Mouse (Mus musculus) heart, adult 9 months (tissue): ENCODE data around the gene Sf1.
A peak's percentile ranks its signal among the peaks of the same experiment; 100 is the strongest.

ENCODE experiments used
- DNase-seq, 2 experiments: peaks; one replicate each; pipeline ENCODE4 v3.0.0; 2022; ENCODE audit warnings: low spot score in 2 of 2

The Sf1 gene

DNA sequence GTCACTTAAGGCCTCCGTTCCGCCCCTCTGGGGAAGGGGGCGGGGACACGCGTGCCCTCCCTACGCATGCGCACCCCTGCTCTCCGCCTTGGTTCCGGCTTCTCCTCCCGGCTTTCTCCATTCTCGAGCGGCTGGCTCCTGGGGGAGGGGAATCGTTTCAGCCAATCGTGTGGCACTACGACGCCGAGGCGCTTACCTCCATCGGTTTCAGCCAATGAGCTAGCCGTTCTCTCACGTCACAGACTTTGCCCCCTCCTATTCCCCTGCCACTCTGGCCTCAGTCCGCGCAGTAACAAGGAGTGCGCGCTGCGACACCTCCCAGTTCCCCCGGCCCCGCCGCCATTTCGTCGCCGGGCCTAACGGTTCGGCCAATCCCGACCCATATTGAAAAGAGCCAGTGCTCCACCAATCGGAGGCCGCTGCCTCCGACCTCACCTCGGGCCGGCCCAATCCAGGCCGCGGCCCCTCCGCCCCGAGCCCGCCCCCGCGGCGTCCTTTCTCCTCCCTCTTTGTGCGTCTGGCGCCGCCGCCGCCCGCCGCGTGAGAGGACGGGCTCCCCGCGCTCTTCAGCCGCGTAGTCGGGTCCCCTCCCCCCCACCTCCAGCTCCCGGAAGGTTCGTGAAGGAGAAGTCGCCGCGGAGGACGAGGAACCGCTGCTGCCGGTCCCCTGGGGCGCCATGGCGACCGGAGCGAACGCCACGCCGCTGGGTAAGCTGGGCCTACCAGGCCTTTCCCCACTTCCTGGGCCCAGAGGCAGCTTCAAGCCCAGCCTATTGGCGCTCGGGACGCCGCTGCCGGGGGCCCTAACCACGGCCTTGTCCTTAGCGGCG, at the start of gene Sf1:
Gene Sf1 (plus strand): TSS at position 280 of the 830 bp plus-strand sequence.
- DNase-seq: peak; percentile 100

DNA sequence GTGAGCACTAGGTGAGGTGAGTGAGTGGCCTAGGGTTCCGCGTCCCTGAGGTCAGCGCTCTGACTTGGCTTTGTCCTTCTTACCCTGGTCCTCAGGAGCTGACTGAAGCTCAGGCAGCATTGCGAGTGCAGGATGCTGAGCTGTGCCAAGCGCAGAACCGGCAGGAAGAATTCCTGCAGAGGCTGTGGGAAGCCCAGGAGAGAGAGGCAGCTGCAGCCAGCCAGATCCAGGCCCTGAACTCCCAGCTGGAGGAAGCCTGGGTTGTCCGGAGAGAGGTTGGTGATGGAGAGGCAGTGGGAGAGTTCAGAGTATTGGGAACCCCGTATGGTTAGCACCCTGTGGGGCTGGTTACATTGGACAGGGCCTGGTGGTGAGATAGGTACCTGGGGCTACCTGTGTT, 49.7 kb upstream of the Sf1 start:
- DNase-seq: no peak

DNA sequence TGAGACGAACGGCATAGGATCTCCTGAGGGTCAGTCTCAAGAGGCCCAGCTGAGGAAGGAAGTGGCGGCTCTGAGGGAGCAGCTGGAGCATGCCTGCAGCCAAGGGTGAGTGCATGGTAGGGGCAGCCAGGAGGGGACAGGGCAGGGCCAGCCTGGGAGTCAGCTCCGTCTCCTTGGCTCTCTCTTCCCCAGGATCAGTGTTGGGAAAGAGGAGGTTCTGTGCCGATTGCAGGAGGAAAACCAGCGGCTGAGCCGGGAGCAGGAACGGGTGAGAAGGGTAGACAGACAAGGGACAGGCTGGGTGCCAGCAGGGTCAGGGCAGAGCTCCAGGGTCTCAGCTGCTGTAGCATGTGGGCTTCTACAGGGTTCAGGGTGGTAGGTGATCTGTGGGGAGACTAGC, 49.0 kb upstream of the Sf1 start:
- no peak for DNase-seq

DNA sequence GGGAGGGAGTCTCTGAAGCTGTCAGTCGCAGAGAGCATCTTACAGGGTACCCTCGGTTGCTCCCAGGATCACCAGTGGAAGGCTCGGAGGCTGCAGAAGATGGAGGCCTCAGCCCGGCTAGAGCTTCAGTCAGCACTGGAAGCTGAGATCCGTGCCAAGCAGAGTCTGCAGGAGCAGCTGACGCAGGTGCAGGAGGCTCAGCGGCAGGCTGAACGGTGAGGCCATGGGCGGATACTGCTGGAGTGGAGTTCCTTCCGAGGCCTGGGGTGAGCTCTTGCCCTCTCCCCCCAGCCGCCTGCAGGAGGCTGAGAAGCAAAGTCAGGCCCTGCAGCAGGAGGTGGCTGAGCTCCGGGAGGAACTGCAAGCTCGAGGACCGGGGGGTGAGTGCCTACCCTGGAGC, 47.9 kb upstream of the Sf1 start:
- no peak for DNase-seq

DNA sequence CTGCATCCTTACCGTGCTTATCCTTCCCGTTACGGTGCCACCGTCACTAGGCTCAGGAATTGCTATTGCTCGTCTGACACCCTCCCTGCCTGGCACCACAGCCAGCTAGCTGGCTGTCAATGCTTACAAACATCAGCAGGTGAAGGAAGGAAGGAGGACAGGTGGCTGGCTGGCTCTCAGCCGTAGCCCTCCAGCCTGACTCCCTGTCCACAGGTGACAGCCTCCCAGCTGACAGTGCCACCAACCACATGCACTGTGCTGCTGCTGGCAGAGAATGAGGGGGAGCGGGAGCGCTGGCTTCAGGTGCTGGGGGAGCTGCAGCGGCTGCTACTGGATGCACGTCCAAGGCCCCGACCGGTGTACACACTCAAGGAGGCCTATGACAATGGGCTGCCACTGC, 45.3 kb upstream of the Sf1 start:
- DNase-seq: no peak

DNA sequence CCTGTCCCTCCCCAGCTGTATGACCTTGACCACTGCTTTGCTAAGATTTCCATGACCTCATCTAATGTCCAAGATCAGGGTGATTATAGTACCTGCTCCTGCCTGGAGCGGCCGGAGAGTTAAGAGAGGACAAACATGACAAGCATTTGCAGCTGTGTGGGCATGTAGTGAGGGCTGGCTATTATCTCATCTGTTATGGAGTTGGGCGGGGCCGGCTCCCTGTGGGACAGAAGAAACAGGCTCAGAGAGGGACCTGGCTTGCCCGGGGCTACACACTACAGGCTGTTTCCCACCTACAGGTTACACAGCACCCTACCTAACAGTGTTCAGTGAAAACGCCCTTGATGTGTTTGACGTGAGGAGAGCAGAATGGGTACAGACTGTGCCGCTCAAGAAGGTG, 42.1 kb upstream of the Sf1 start:
- DNase-seq: no peak

DNA sequence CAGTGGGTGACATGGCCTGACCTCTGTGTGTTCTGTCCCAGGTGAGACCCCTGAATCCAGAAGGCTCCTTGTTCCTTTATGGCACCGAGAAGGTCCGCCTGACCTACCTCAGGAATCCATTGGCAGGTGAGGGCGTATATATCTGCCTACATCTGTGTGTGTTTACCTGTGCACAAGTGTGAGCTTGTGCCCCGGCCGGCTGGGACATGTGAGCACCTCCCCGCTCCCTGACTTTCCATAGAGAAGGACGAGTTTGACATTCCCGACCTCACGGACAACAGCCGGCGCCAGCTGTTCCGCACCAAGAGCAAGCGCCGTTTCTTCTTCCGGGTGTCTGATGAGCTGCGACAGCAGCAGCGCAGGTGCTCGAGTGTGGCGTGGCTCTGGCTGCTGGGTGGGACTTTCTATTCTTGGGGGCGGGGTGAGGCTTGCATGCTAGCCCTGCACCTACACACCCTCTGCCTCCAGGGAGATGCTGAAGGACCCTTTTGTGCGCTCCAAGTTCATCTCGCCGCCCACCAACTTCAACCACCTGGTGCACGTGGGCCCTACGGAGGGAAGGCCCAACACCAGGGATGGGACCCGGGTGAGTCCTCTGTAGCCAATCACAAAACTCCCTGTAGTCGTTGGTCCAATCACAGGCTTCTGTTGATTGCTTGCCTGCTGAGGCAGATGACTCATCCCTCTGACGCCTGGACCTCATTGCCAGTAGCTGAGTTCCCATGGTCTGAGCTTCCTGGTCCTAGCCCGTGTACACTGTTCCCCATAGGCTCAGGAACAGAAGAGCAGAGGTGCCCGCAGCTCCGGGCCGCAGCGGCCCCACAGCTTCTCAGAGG, 41.5 kb upstream of the Sf1 start:
- peak; percentile 59 to 72 for DNase-seq

DNA sequence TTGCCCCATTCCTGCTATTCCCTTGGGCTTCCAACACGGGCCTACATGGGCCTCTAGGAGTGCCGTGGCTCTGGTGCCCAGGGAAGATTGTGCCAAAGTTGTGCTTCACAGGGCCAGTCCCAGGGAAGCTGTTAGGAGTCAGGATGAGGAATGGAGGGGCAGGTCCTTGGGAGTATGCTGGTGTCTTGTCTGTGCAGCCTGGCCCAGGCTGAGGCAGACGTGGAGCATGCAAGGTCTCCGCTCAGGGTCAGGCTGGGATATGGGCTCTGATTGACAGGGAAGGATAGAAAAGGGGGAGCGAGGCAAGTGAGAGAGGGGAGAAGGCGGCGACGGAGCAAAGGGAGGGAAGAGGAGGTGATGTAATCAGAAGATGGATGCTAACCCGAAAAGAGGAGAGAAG, 38.7 kb upstream of the Sf1 start:
- DNase-seq: no peak

DNA sequence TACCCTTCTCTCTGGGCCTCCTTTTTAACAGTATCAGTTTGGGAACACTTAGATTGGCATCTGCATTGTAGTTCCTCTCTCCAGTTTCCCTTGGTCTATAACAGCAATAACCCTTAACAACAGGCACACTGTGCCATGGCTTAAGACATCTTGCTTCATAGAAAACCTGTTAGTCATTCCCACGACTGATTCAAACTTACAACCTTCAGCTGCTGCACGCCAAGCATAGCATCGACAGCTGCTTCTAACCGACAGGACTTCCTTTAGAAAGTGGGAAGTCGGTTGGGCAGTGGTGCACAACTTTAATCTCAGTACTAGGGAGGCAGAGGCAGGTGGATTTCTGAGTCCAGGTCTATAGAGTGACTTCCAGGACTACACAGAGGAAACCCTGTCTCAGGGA, 32.3 kb upstream of the Sf1 start:
- DNase-seq: no peak

DNA sequence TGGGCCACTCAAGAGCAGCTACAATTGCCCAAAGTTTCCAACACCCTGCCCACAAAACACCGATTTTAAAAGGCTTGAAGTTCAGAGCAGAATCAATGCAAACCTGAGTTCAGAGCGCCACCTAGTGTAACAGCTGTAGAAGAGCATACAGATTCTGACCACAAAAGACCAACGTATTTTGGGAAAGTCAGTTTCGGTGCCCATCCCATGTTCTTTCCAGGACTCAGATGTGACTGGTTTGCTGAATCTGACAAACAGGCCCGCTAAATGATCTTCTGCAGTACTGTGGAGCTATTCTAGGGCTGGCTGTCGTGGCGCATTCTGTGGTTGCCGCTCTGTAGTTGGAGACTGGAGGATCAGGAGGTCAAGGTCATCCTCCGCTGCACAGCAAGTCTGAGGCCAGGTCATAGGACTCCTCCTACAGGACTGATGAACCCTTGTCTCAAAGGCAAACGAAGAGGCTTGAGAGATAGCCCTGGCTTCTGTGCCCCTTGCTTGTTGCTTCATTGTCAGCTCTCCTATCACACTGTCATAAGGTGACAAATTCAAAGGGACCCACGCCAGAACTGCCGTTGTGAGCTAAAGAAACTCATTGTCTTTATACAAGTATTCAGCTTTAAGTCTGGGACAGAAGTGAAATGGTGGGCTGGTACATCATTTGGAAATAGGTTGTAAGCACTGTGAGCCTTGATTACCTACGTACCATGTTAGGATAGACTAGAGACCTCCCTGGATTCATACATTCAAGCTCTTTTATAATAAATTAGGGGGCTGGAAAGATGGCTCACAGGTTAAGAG, 31.6 kb upstream of the Sf1 start:
- peak in 1 of 2 experiments; percentile 62 for DNase-seq

DNA sequence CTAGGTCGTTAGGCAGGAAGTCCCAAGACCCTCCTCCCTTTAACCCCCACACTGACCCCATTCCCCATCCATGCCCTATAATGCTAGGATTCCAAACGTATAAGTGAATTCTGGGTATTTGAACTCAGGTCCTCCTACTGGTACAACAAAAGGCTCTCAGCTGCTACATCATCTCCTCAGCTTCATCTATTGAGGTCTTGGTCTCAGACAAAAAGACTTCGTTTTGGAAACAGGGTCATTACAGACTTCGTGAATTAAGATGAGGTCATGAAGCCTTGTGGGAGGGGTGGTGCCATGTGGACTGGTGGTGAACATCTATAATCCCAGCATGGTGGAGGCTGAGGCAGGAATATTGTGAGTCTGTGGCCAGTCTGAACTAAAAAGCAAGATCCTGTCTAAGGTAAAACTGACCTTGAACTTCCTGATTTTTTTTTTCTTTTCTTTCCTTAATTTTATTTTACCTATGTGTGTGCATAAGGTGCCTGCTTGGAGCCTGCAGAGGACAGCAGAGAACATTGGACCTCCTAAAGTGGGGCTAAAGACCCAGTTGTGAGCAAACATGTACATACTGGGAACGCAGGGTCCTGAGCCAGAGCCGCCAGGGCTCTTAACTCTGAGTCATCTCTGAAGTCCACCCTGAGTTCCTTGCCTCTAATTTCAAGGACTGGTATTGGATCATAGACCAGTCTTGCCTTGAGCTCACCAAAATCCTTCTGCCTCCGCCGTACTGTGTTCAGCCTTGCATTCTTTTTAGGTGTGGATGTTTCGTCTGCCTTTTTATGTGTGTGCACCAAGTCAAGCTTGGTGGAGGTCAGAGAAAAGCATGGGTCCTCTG, 29.5 kb upstream of the Sf1 start:
- no peak for DNase-seq

DNA sequence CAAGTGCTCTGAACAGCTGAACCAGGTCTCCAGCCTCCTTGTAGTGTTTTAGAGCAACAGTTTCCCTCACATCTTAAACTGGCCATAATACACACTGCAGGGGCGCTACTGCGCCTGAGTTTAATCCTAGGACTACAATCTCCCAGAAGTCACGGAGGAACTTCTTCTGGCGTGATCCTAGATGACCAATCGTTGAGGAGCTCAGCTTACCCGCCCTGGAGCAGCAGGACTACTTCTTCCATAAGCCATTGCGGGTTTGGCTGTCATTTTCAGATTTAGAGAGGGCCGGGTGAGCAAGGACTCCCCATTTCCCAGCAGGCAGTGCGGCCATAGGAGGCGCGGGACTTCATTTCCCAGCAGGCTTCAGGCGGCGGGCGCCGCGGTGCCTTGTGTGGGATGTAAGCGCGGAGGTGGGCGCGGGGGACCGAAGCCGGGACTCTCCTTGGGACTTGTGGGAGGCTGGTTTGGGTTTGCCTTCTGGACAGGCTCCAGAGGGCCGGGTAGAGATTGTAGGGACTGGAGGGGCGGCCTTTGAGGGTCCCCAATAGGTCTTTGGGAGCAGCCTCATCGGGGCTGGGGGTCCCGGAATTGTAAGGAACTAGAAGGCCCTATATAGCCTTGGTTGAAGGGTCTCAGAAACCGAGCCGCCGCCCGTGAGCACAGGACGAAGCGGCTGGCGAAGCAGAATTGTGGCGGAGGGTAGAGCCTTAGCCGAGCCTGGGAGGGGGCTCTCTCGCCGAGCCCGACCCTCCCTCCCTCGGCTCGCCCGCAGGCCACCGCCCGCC, 28.6 kb upstream of the Sf1 start, which contains the start of gene Men1:
Gene Men1 (plus strand): TSS at position 307 of the 785 bp plus-strand sequence.
- peak; percentile 97 to 98 for DNase-seq

DNA sequence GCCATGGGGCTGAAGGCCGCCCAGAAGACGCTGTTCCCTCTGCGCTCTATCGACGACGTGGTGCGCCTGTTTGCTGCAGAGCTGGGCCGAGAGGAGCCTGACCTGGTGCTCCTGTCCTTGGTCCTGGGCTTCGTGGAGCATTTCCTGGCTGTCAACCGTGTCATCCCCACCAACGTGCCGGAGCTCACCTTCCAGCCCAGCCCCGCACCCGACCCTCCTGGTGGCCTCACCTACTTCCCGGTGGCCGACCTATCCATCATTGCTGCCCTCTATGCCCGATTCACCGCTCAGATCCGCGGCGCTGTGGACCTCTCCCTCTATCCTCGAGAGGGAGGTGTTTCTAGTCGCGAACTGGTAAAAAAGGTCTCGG, 28.0 kb upstream of the Sf1 start:
- DNase-seq: no peak

DNA sequence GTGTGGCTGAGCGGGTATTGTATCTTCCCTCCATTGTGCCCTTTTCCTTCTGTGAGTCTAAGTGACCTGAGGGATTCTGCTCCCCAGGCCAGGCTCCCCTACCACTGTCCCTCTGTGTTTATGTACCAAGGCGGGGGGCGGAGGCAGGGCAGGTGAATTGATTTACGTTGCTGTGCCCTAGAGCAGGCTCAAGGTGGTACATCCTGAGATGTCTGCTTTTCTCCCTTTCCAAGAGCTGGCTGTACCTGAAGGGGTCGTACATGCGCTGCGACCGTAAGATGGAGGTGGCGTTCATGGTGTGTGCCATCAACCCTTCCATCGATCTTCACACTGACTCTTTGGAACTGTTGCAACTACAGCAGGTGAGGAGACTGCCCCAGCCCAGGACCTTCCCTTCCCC, 26.6 kb upstream of the Sf1 start:
- no peak for DNase-seq

DNA sequence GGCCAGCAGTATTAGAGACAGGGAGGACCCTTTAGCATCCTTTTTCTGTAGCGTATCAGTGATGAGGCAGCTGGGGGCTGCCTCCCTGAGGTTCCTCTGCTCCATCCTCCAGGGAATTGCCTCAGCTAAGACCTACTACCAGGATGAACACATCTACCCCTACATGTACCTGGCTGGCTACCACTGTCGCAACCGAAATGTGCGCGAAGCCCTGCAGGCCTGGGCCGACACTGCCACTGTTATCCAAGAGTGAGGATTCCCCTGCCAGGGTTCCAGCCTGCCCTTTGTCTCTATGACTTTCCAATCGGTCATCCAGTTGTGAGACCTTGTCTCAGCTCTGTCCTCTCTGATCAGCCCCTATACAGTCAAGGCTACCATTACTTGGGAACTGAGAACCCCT, 25.3 kb upstream of the Sf1 start:
- no peak for DNase-seq

DNA sequence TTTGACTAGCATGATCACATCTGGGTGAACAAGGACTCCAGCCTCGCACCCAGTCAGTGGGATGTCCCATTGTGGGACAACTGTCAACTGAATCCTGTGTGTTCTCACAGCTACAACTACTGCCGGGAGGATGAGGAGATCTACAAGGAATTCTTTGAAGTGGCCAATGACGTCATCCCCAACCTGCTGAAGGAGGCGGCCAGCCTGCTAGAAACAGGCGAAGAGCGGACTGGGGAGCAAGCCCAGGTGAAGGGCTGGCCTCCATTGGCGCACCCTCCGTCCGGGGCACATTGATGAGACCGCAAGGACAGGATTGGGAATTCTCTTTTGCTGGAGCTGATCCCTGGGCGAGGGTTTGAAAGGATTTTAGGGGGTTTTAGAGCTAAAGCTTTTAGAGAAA, 24.8 kb upstream of the Sf1 start:
- DNase-seq: no peak

DNA sequence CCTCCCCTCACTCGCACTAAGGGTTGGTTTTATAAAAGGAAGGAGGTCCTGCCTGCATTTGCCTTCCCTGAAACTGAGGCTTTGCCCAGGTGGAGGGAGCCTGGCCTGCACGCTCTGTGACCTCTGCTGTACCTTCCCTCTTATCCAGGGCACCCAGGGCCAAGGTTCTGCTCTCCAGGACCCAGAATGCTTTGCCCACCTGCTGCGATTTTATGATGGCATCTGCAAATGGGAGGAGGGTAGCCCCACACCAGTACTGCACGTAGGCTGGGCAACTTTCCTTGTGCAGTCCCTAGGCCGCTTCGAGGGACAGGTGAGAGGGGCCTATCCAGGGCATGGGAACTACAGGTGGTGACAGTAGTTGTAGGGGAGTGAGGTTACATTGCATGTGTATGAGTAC, 24.3 kb upstream of the Sf1 start:
- DNase-seq: no peak

DNA sequence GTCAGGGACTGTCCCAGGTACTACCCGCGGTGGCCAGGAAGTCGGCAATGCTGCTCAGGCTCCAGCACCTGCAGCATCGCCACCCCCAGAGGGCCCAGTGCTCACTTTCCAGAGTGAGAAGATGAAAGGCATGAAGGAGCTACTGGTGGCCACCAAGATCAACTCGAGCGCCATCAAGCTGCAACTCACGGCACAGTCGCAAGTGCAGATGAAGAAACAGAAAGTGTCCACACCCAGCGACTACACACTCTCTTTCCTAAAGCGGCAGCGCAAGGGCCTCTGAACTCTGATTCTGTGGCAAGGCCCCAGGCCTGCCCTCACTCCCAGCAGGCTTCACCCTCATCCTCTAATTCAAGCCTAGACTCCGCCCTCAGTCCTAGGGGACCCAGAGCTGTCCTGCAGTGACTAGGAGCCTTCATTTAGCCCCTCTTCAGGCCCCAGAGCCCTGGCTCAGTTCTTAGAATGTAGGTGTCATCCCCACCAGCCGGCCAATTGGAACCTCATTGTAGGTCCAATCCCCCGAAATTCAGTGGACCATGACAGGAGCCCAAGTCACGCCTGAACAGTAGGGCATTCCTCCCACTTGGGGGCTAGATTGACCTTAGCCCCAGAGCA, 23.5 kb upstream of the Sf1 start:
- DNase-seq: peak; percentile 56 to 71

DNA sequence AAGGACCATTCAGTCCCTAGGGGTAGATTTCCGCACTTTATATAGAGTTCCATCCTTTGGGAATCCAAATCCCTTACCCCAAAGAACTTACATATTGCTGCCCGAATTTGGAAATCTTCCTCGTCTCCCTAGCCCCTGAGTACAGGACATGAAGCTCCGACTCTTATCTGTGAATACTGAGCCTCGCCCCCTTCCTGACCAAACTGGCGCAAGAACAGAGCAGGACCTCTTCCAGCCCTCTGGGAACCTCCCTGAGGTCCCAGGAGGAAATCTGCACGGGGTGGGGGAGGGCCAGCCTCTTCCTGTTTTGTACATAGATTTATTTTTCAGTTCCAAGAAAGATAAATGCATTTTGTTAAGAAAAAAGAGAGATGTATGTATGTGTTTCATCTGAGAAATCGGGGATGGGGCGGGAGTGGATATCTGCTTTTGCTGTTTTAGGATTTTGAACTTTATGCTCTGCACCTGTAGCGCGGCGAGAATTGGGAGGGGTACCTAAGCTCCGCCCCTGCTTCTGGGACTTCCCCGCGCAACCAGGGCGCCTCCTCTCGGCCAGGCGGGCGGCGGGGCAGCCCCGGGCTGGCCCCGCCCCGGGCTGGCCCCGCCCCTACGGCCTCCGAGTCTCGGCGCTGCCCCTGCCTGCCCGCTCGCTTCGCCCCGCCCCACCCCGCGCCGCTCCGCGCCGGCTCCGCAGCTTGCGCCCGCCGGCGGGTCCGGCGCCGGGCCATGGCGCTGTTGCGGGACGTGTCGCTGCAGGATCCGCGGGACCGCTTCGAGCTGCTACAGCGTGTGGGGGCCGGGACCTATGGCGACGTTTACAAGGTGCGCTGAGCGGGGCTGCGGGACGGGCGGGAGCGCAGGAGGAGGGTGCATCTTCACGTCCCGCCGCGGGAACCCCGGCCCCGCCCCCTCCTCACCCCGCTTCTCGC, 22.7 kb upstream of the Sf1 start, which contains the start of gene Map4k2:
Gene Map4k2 (plus strand): TSS at position 612 of the 929 bp plus-strand sequence.
- peak; percentile 86 for DNase-seq
